Mouse (Mus musculus): ENCODE results near the gene Fgf23. TPM values are rescaled to one million over a fixed set of nuclear protein-coding genes. Genes with fewer than 3 reads are reported as not detected.

Fgf23 gene
- polyA plus RNA-seq (2014; fragmentation: Illumina TruSeq; extraction: RNeasy Lipid Tissue Mini Kit (QIAGEN cat#74804); ENCODE audit: low replicate concordance): not detected

GRCm38 (mm10) chr6:127072817-127073216 lies at the start of gene Fgf23:
TSS of gene Fgf23 (plus strand) at chr6:127072902.

GRCm38 (mm10) chr6:127109402-127109930 lies 36.8 kb downstream of the Fgf23 start, which contains the start of gene Tigar:
TSS of gene Tigar (minus strand) at chr6:127109557.

Other genes starting within 250 kb of the Fgf23 start
- 67.0 TPM for gene Ndufa9, start 223.8 kb upstream of the Fgf23 start, polyA plus RNA-seq (2014; fragmentation: Illumina TruSeq; extraction: RNeasy Lipid Tissue Mini Kit (QIAGEN cat#74804); ENCODE audit: low replicate concordance)
- 0.11 TPM for gene Akap3, start 219.8 kb upstream of the Fgf23 start, polyA plus RNA-seq (2014; fragmentation: Illumina TruSeq; extraction: RNeasy Lipid Tissue Mini Kit (QIAGEN cat#74804); ENCODE audit: low replicate concordance)
- not detected for gene Dyrk4, start 151.1 kb upstream of the Fgf23 start, polyA plus RNA-seq (2014; fragmentation: Illumina TruSeq; extraction: RNeasy Lipid Tissue Mini Kit (QIAGEN cat#74804); ENCODE audit: low replicate concordance)
- 26.2 TPM for gene Rad51ap1, start 133.3 kb upstream of the Fgf23 start, polyA plus RNA-seq (2014; fragmentation: Illumina TruSeq; extraction: RNeasy Lipid Tissue Mini Kit (QIAGEN cat#74804); ENCODE audit: low replicate concordance)
- 11.6 TPM for gene D6Wsu163e, start 132.9 kb upstream of the Fgf23 start, polyA plus RNA-seq (2014; fragmentation: Illumina TruSeq; extraction: RNeasy Lipid Tissue Mini Kit (QIAGEN cat#74804); ENCODE audit: low replicate concordance)
- gene Fgf6, start 57.3 kb upstream of the Fgf23 start, polyA plus RNA-seq (2014; fragmentation: Illumina TruSeq; extraction: RNeasy Lipid Tissue Mini Kit (QIAGEN cat#74804); ENCODE audit: low replicate concordance): not detected
- 3.6 TPM for gene Tigar, start 36.7 kb downstream of the Fgf23 start, polyA plus RNA-seq (2014; fragmentation: Illumina TruSeq; extraction: RNeasy Lipid Tissue Mini Kit (QIAGEN cat#74804); ENCODE audit: low replicate concordance)
- 43.8 TPM for gene Ccnd2, start 79.3 kb downstream of the Fgf23 start, polyA plus RNA-seq (2014; fragmentation: Illumina TruSeq; extraction: RNeasy Lipid Tissue Mini Kit (QIAGEN cat#74804); ENCODE audit: low replicate concordance)

Data from small intestine, adult 10 weeks (tissue).